Mouse (Mus musculus): ENCODE measurements at regions not wholly inside any gene's neighbourhood (a gene's known extent, or its start where the extent isn't known, plus 50 kb on each side); places are given as distances from the start of the nearest gene placed in this dataset.

- no peak overlapping the region for H3K4me3 ChIP-seq (ENCODE audit: low read depth, low read length)
- H3K9ac ChIP-seq (ENCODE audit: low read depth, poor library complexity, severe bottlenecking), result no peak overlapping the region
- no peaks in the 10 kb centered on the region for H3K27me3 ChIP-seq (ENCODE audit: control insufficient read depth, insufficient read depth, low read length, poor library complexity, severe bottlenecking)
- no peaks in the 10 kb centered on the region for H3K36me3 ChIP-seq (ENCODE audit: control insufficient read depth, insufficient read depth, low read length, poor library complexity, severe bottlenecking)
- TF ChIP-seq POLR2A (IDR thresholded peaks at IDR 0.05; ENCODE audit: insufficient read depth, low read length) (no peak), CTCF (IDR thresholded peaks at IDR 0.05; ENCODE audit: low read depth, low read length) (no peak), EP300 (IDR thresholded peaks at IDR 0.05; ENCODE audit: insufficient read depth, low read depth, low read length) (no peak)
- no peaks in the 10 kb centered on the region for H3K9me3 ChIP-seq (replicated peaks; ENCODE audit: control insufficient read depth, insufficient read depth, low read length, poor library complexity, severe bottlenecking)
- H3K27ac ChIP-seq (ENCODE audit: insufficient read depth, low read length), result no peak overlapping the region
- peaks cover 1% of the 10 kb centered on the region for H3K4me1 ChIP-seq (ENCODE audit: control insufficient read depth, insufficient read depth, low read length)
Observed at GRCm38 (mm10) chr7:49704635-49705034, 54.3 kb upstream of the Htatip2 start.

- TF ChIP-seq POLR2A (IDR thresholded peaks at IDR 0.05; ENCODE audit: insufficient read depth, low read length) (no peak), EP300 (IDR thresholded peaks at IDR 0.05; ENCODE audit: insufficient read depth, low read depth, low read length) (no peak), CTCF (IDR thresholded peaks at IDR 0.05; ENCODE audit: low read depth, low read length) (no peak)
- no peak overlapping the region for H3K9ac ChIP-seq (ENCODE audit: low read depth, poor library complexity, severe bottlenecking)
- no peaks in the 10 kb centered on the region for H3K27me3 ChIP-seq (ENCODE audit: control insufficient read depth, insufficient read depth, low read length, poor library complexity, severe bottlenecking)
- H3K27ac ChIP-seq (ENCODE audit: insufficient read depth, low read length), result no peak overlapping the region
- no peak overlapping the region for H3K4me3 ChIP-seq (ENCODE audit: low read depth, low read length)
- no peaks in the 10 kb centered on the region for H3K36me3 ChIP-seq (ENCODE audit: control insufficient read depth, insufficient read depth, low read length, poor library complexity, severe bottlenecking)
- no peaks in the 10 kb centered on the region for H3K4me1 ChIP-seq (ENCODE audit: control insufficient read depth, insufficient read depth, low read length)
- no peaks in the 10 kb centered on the region for H3K9me3 ChIP-seq (replicated peaks; ENCODE audit: control insufficient read depth, insufficient read depth, low read length, poor library complexity, severe bottlenecking)
Observed at GRCm38 (mm10) chr7:49700734-49701133, 58.2 kb upstream of the Htatip2 start.

GRCm38 (mm10) chr7:49700024-49700390 is 58.9 kb upstream of the Htatip2 start:
- H3K4me3 ChIP-seq (ENCODE audit: low read depth, low read length), result no peak overlapping the region
- no peak overlapping the region for H3K9ac ChIP-seq (ENCODE audit: low read depth, poor library complexity, severe bottlenecking)
- no peak overlapping the region for H3K27ac ChIP-seq (ENCODE audit: insufficient read depth, low read length)
- H3K36me3 ChIP-seq (ENCODE audit: control insufficient read depth, insufficient read depth, low read length, poor library complexity, severe bottlenecking), result no peaks in the 10 kb centered on the region
- H3K4me1 ChIP-seq (ENCODE audit: control insufficient read depth, insufficient read depth, low read length), result no peaks in the 10 kb centered on the region
- no peaks in the 10 kb centered on the region for H3K9me3 ChIP-seq (replicated peaks; ENCODE audit: control insufficient read depth, insufficient read depth, low read length, poor library complexity, severe bottlenecking)
- H3K27me3 ChIP-seq (ENCODE audit: control insufficient read depth, insufficient read depth, low read length, poor library complexity, severe bottlenecking), result no peaks in the 10 kb centered on the region
- TF ChIP-seq EP300 (IDR thresholded peaks at IDR 0.05; ENCODE audit: insufficient read depth, low read depth, low read length) (no peak), POLR2A (IDR thresholded peaks at IDR 0.05; ENCODE audit: insufficient read depth, low read length) (no peak), CTCF (IDR thresholded peaks at IDR 0.05; ENCODE audit: low read depth, low read length) (no peak)

GRCm38 (mm10) chr7:49699107-49700023 is 59.5 kb upstream of the Htatip2 start:
- no peak overlapping the region for H3K4me3 ChIP-seq (ENCODE audit: low read depth, low read length)
- H3K4me1 ChIP-seq (ENCODE audit: control insufficient read depth, insufficient read depth, low read length), result no peaks in the 10 kb centered on the region
- TF ChIP-seq CTCF (IDR thresholded peaks at IDR 0.05; ENCODE audit: low read depth, low read length), result no peak
- H3K27ac ChIP-seq (ENCODE audit: insufficient read depth, low read length), result no peak overlapping the region
- no peaks in the 10 kb centered on the region for H3K36me3 ChIP-seq (ENCODE audit: control insufficient read depth, insufficient read depth, low read length, poor library complexity, severe bottlenecking)
- no peaks in the 10 kb centered on the region for H3K27me3 ChIP-seq (ENCODE audit: control insufficient read depth, insufficient read depth, low read length, poor library complexity, severe bottlenecking)
- H3K9ac ChIP-seq (ENCODE audit: low read depth, poor library complexity, severe bottlenecking), result no peak overlapping the region
- no peaks in the 10 kb centered on the region for H3K9me3 ChIP-seq (replicated peaks; ENCODE audit: control insufficient read depth, insufficient read depth, low read length, poor library complexity, severe bottlenecking)

- H3K27me3 ChIP-seq (ENCODE audit: control insufficient read depth, insufficient read depth, low read length, poor library complexity, severe bottlenecking), result no peaks in the 10 kb centered on the region
- H3K9me3 ChIP-seq (replicated peaks; ENCODE audit: control insufficient read depth, insufficient read depth, low read length, poor library complexity, severe bottlenecking), result no peaks in the 10 kb centered on the region
- no peak overlapping the region for H3K27ac ChIP-seq (ENCODE audit: insufficient read depth, low read length)
- no peak for TF ChIP-seq EP300 (IDR thresholded peaks at IDR 0.05; ENCODE audit: insufficient read depth, low read depth, low read length)
- TF ChIP-seq CTCF (IDR thresholded peaks at IDR 0.05; ENCODE audit: low read depth, low read length), result no peak
- no peak for TF ChIP-seq POLR2A (IDR thresholded peaks at IDR 0.05; ENCODE audit: insufficient read depth, low read length)
- H3K9ac ChIP-seq (ENCODE audit: low read depth, poor library complexity, severe bottlenecking), result no peak overlapping the region
- H3K4me3 ChIP-seq (ENCODE audit: low read depth, low read length), result no peak overlapping the region
- no peaks in the 10 kb centered on the region for H3K36me3 ChIP-seq (ENCODE audit: control insufficient read depth, insufficient read depth, low read length, poor library complexity, severe bottlenecking)
- H3K4me1 ChIP-seq (ENCODE audit: control insufficient read depth, insufficient read depth, low read length), result no peaks in the 10 kb centered on the region
Observed at GRCm38 (mm10) chr7:49696228-49696627, 59.6 kb upstream of the Dbx1 start.

GRCm38 (mm10) chr7:49689546-49689945 is 52.9 kb upstream of the Dbx1 start:
- no peaks in the 10 kb centered on the region for H3K27me3 ChIP-seq (ENCODE audit: control insufficient read depth, insufficient read depth, low read length, poor library complexity, severe bottlenecking)
- peak overlapping the region; percentile 70; the same call in 1 of the 2 replicates for H3K27ac ChIP-seq (ENCODE audit: insufficient read depth, low read length)
- no peak overlapping the region for H3K9ac ChIP-seq (ENCODE audit: low read depth, poor library complexity, severe bottlenecking)
- H3K4me3 ChIP-seq (ENCODE audit: low read depth, low read length), result no peak overlapping the region
- TF ChIP-seq EP300 (IDR thresholded peaks at IDR 0.05; ENCODE audit: insufficient read depth, low read depth, low read length) (no peak), POLR2A (IDR thresholded peaks at IDR 0.05; ENCODE audit: insufficient read depth, low read length) (no peak), CTCF (IDR thresholded peaks at IDR 0.05; ENCODE audit: low read depth, low read length) (no peak)
- no peaks in the 10 kb centered on the region for H3K36me3 ChIP-seq (ENCODE audit: control insufficient read depth, insufficient read depth, low read length, poor library complexity, severe bottlenecking)
- H3K4me1 ChIP-seq (ENCODE audit: control insufficient read depth, insufficient read depth, low read length), result peaks cover 3% of the 10 kb centered on the region
- H3K9me3 ChIP-seq (replicated peaks; ENCODE audit: control insufficient read depth, insufficient read depth, low read length, poor library complexity, severe bottlenecking), result no peaks in the 10 kb centered on the region
